Mouse (Mus musculus): ENCODE results near the gene Acap2. TPM values are rescaled to one million over a fixed set of nuclear protein-coding genes. Genes with fewer than 3 reads are reported as not detected.

Gene Acap2
- polyA plus RNA-seq, 1 experiment from 2014 or later = 9.4 TPM

GRCm38 (mm10) chr16:31167017-31167887 lies 33.8 kb downstream of the Acap2 start:
- ATAC-seq = peak; percentile 77
- H3K4me2 ChIP-seq (ENCODE audit: low read length) = no peak overlapping the region

GRCm38 (mm10) chr16:31165907-31166306 lies 35.1 kb downstream of the Acap2 start:
- Histone ChIP-seq H3K36me3 (ENCODE audit: control insufficient read depth, insufficient read depth, low read length) (no peaks in the 10 kb centered on the region), H3K9ac (ENCODE audit: low read depth, low read length) (no peak overlapping the region), H3K27ac (ENCODE audit: low read depth, low read length) (no peak overlapping the region), H3K4me1 (ENCODE audit: control insufficient read depth, insufficient read depth, low read depth, low read length) (peaks cover 8% of the 10 kb centered on the region), H3K9me3 (ENCODE audit: control insufficient read depth, low read length) (no peaks in the 10 kb centered on the region), H3K4me2 (ENCODE audit: low read length) (no peak overlapping the region), H3K27me3 (replicated peaks; ENCODE audit: control insufficient read depth, insufficient read depth, low read length) (no peaks in the 10 kb centered on the region), H3K4me3 (ENCODE audit: low read length) (no peak overlapping the region)
- WGBS = 56% methylated on average over 4 of the region's 4 CpGs
- ATAC-seq = peak; percentile 47

More at GRCm38 (mm10) chr16:31167017-31167887, 33.8 kb downstream of the Acap2 start:
- WGBS = 37% methylated on average over 10 of the region's 10 CpGs
- Histone ChIP-seq H3K4me1 (ENCODE audit: control insufficient read depth, insufficient read depth, low read depth, low read length) (peaks cover 8% of the 10 kb centered on the region), H3K36me3 (ENCODE audit: control insufficient read depth, insufficient read depth, low read length) (no peaks in the 10 kb centered on the region), H3K27me3 (replicated peaks; ENCODE audit: control insufficient read depth, insufficient read depth, low read length) (no peaks in the 10 kb centered on the region), H3K9me3 (ENCODE audit: control insufficient read depth, low read length) (no peaks in the 10 kb centered on the region), H3K27ac (ENCODE audit: low read depth, low read length) (no peak overlapping the region; the same call in 1 of the 2 replicates), H3K9ac (ENCODE audit: low read depth, low read length) (no peak overlapping the region), H3K4me3 (ENCODE audit: low read length) (no peak overlapping the region)

DNA sequence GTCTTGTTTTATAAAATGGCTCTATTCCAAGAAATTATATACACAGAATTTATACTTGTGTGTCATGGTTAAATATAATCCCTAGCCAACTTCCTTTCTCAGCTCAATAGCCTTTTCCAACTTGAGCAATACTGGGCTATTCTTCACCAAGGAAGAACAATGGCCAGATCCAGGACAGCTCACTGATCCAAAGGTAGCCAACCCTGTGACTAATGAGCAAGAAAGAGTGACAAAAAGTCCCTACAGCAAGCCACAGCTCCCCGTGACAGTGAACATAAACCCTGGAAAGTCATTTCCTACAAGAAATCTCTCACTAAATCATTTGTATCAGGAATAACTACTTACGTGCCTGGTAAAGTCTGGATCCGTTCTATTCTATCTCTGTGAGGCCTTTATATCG lies 35.6 kb downstream of the Acap2 start:
- Histone ChIP-seq H3K9ac (ENCODE audit: low read depth, low read length) (no peak overlapping the region), H3K27ac (ENCODE audit: low read depth, low read length) (no peak overlapping the region), H3K4me3 (ENCODE audit: low read length) (no peak overlapping the region), H3K36me3 (ENCODE audit: control insufficient read depth, insufficient read depth, low read length) (no peaks in the 10 kb centered on the region), H3K27me3 (replicated peaks; ENCODE audit: control insufficient read depth, insufficient read depth, low read length) (no peaks in the 10 kb centered on the region), H3K4me1 (ENCODE audit: control insufficient read depth, insufficient read depth, low read depth, low read length) (peaks cover 8% of the 10 kb centered on the region), H3K4me2 (ENCODE audit: low read length) (no peak overlapping the region), H3K9me3 (ENCODE audit: control insufficient read depth, low read length) (no peaks in the 10 kb centered on the region)
- 60% methylated on average over 4 of the region's 4 CpGs for WGBS
- no peak for ATAC-seq

DNA sequence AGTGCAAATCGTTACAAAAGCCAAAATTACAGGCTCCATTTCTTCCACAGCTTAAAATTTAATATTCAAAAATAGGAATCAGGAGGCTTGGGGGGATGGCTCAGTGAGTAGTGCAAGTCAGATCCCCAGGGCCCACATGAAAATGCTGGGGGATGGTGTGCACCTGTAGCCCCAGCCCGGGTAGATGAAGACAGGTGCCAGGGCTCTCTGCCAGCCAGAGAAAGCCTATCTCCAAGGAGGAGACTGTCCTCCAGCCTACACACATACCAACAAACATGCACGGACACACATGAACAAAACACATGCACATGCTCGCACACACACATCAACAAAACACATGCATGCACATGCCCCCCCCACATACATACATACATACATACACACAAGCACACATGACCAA lies 36.9 kb downstream of the Acap2 start:
- WGBS = 87% methylated on average over 4 of the region's 4 CpGs
- peaks cover 8% of the 10 kb centered on the region for H3K4me1 ChIP-seq (ENCODE audit: control insufficient read depth, insufficient read depth, low read depth, low read length)
- no peak overlapping the region for H3K4me3 ChIP-seq (ENCODE audit: low read length)
- no peaks in the 10 kb centered on the region for H3K9me3 ChIP-seq (ENCODE audit: control insufficient read depth, low read length)
- H3K4me2 ChIP-seq (ENCODE audit: low read length) = no peak overlapping the region
- no peaks in the 10 kb centered on the region for H3K27me3 ChIP-seq (replicated peaks; ENCODE audit: control insufficient read depth, insufficient read depth, low read length)
- H3K27ac ChIP-seq (ENCODE audit: low read depth, low read length) = no peak overlapping the region
- H3K9ac ChIP-seq (ENCODE audit: low read depth, low read length) = no peak overlapping the region
- ATAC-seq = no peak
- H3K36me3 ChIP-seq (ENCODE audit: control insufficient read depth, insufficient read depth, low read length) = no peaks in the 10 kb centered on the region

GRCm38 (mm10) chr16:31160486-31160885 lies 40.6 kb downstream of the Acap2 start:
- H3K9me3 ChIP-seq (ENCODE audit: control insufficient read depth, low read length) = peaks cover 18% of the 10 kb centered on the region
- 58% methylated on average over 6 of the region's 6 CpGs for WGBS
- no peak overlapping the region for H3K27ac ChIP-seq (ENCODE audit: low read depth, low read length)
- peaks cover 20% of the 10 kb centered on the region for H3K36me3 ChIP-seq (ENCODE audit: control insufficient read depth, insufficient read depth, low read length)
- H3K4me2 ChIP-seq (ENCODE audit: low read length) = no peak overlapping the region
- H3K27me3 ChIP-seq (replicated peaks; ENCODE audit: control insufficient read depth, insufficient read depth, low read length) = no peaks in the 10 kb centered on the region
- H3K9ac ChIP-seq (ENCODE audit: low read depth, low read length) = no peak overlapping the region
- H3K4me1 ChIP-seq (ENCODE audit: control insufficient read depth, insufficient read depth, low read depth, low read length) = no peaks in the 10 kb centered on the region
- no peak for ATAC-seq
- no peak overlapping the region for H3K4me3 ChIP-seq (ENCODE audit: low read length)

DNA sequence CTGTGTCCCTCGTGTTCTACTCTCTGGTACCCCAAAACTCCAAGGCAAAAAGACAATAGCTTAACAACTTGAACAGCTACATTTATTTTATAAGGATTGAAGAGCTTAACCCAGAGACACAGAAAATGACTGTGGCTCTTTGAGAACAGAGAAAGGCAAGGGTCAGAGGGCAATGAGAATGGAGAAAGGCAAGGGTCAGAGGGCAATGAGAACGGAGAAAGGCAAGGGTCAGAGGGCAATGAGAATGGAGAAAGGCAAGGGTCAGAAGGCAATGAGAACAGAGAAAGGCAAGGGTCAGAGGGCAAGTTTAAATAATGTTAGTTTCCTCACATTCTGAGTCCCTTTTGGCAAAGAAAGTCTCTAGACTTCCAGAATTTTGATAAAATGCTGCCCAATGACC lies 41.6 kb downstream of the Acap2 start:
- Histone ChIP-seq H3K27ac (ENCODE audit: low read depth, low read length) (no peak overlapping the region), H3K4me1 (ENCODE audit: control insufficient read depth, insufficient read depth, low read depth, low read length) (no peaks in the 10 kb centered on the region)

DNA sequence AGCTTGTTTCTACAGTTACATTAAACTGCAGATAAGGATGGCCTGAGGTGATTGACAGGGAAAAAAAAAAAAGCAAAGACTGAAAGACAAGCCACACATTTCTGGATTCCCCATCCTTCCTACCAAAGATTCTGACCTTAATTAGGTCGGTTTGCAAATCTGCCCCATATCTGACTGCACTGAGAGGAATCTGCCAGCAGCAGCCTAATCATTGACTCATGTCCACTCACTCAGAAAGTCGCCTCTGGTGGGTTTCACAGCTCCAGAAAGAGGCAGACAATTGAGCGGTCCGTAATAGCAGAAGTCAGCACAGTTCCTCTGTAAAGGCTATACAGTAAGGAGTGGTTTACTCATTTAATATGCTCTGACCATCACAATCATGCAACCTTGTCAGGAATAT lies 51.2 kb downstream of the Acap2 start:
- Histone ChIP-seq H3K4me3 (ENCODE audit: low read length) (no peak overlapping the region), H3K36me3 (ENCODE audit: control insufficient read depth, insufficient read depth, low read length) (peaks cover 6% of the 10 kb centered on the region; the same call in 1 of the 2 replicates), H3K9me3 (ENCODE audit: control insufficient read depth, low read length) (no peaks in the 10 kb centered on the region), H3K4me2 (ENCODE audit: low read length) (no peak overlapping the region), H3K27ac (ENCODE audit: low read depth, low read length) (no peak overlapping the region), H3K9ac (ENCODE audit: low read depth, low read length) (no peak overlapping the region), H3K4me1 (ENCODE audit: control insufficient read depth, insufficient read depth, low read depth, low read length) (no peaks in the 10 kb centered on the region), H3K27me3 (replicated peaks; ENCODE audit: control insufficient read depth, insufficient read depth, low read length) (no peaks in the 10 kb centered on the region)
- no peak for ATAC-seq
- WGBS = 87% methylated on average over 4 of the region's 4 CpGs

More for the DNA sequence above, 41.6 kb downstream of the Acap2 start:
- Histone ChIP-seq H3K9ac (ENCODE audit: low read depth, low read length) (no peak overlapping the region), H3K27me3 (replicated peaks; ENCODE audit: control insufficient read depth, insufficient read depth, low read length) (no peaks in the 10 kb centered on the region), H3K4me3 (ENCODE audit: low read length) (no peak overlapping the region), H3K9me3 (ENCODE audit: control insufficient read depth, low read length) (peaks cover 20% of the 10 kb centered on the region), H3K4me2 (ENCODE audit: low read length) (no peak overlapping the region), H3K36me3 (ENCODE audit: control insufficient read depth, insufficient read depth, low read length) (peaks cover 25% of the 10 kb centered on the region)
- WGBS = 24% methylated on average over 2 of the region's 2 CpGs
- no peak for ATAC-seq

GRCm38 (mm10) chr16:31148891-31149290 lies 52.2 kb downstream of the Acap2 start:
- Histone ChIP-seq H3K4me3 (ENCODE audit: low read length) (no peak overlapping the region), H3K27ac (ENCODE audit: low read depth, low read length) (no peak overlapping the region), H3K27me3 (replicated peaks; ENCODE audit: control insufficient read depth, insufficient read depth, low read length) (no peaks in the 10 kb centered on the region), H3K36me3 (ENCODE audit: control insufficient read depth, insufficient read depth, low read length) (peaks cover 5% of the 10 kb centered on the region; the same call in 1 of the 2 replicates), H3K9me3 (ENCODE audit: control insufficient read depth, low read length) (no peaks in the 10 kb centered on the region), H3K9ac (ENCODE audit: low read depth, low read length) (no peak overlapping the region), H3K4me2 (ENCODE audit: low read length) (no peak overlapping the region), H3K4me1 (ENCODE audit: control insufficient read depth, insufficient read depth, low read depth, low read length) (no peaks in the 10 kb centered on the region)
- no peak for ATAC-seq
- WGBS = 79% methylated on average over 6 of the region's 6 CpGs

GRCm38 (mm10) chr16:31147766-31148165 lies 53.3 kb downstream of the Acap2 start:
- Histone ChIP-seq H3K27me3 (replicated peaks; ENCODE audit: control insufficient read depth, insufficient read depth, low read length) (no peaks in the 10 kb centered on the region), H3K27ac (ENCODE audit: low read depth, low read length) (no peak overlapping the region), H3K9me3 (ENCODE audit: control insufficient read depth, low read length) (no peaks in the 10 kb centered on the region), H3K4me1 (ENCODE audit: control insufficient read depth, insufficient read depth, low read depth, low read length) (no peaks in the 10 kb centered on the region), H3K4me3 (ENCODE audit: low read length) (no peak overlapping the region), H3K4me2 (ENCODE audit: low read length) (no peak overlapping the region), H3K36me3 (ENCODE audit: control insufficient read depth, insufficient read depth, low read length) (peaks cover 5% of the 10 kb centered on the region; the same call in 1 of the 2 replicates), H3K9ac (ENCODE audit: low read depth, low read length) (no peak overlapping the region)
- no peak for ATAC-seq
- WGBS = 90% methylated on average over 6 of the region's 6 CpGs
